Mouse (Mus musculus): ENCODE measurements around the gene Sae1. TPM values are rescaled to one million over a fixed set of nuclear protein-coding genes. Genes with fewer than 3 reads are reported as not detected.
"Not testable (repeated sequence)": the region's sequence is repeated elsewhere in the genome, so short reads cannot be mapped to it uniquely, and the experiment has no call there.

The Sae1 gene
- polyA plus RNA-seq, 2 experiments = 55.6 to 89.3 TPM

GRCm38 (mm10) chr7:16309318-16310019 lies 78.1 kb downstream of the Sae1 start:
- ATAC-seq (ENCODE audit: insufficient read depth) (peak; percentile 57), DNase-seq (ENCODE audit: low read depth in 3 of 3, low spot score in 3 of 3) (peak in 2 of 3 experiments; percentile 72 to 76)
- Histone ChIP-seq H3K4me3 (ENCODE audit: insufficient read depth in 1 of 2, low read depth in 2 of 2, low read length in 2 of 2) (peak overlapping the region; percentile 89 to 92), H3K27ac (peak overlapping the region; percentile 87), H3K36me3 (replicated peaks; ENCODE audit: control insufficient read depth, insufficient read depth, low read depth) (no peaks in the 10 kb centered on the region), H3K27me3 (ENCODE audit: control insufficient read depth, insufficient read depth, low read length) (peaks cover 10% of the 10 kb centered on the region), H3K9me3 (ENCODE audit: control insufficient read depth, low read length) (no peaks in the 10 kb centered on the region), H3K4me1 (replicated peaks; ENCODE audit: control insufficient read depth in 2 of 2, insufficient read depth in 2 of 2, low read length in 1 of 2) (peaks cover 35 to 36% of the 10 kb centered on the region in 2 experiments), H3K4me2 (ENCODE audit: low read depth) (peak overlapping the region; percentile 99), H3K9ac (replicated peaks) (peak overlapping the region; percentile 87)
- TF ChIP-seq CTCF (IDR thresholded peaks at IDR 0.05; ENCODE audit: low read depth) (no peak), EP300 (IDR thresholded peaks at IDR 0.05; ENCODE audit: low read depth) (no peak)
- WGBS (ENCODE audit: insufficient replicate concordance) = under 1% methylated on average over 60 of the region's 61 CpGs

GRCm38 (mm10) chr7:16308555-16309317 lies 78.9 kb downstream of the Sae1 start:
- Histone ChIP-seq H3K4me1 (replicated peaks; ENCODE audit: control insufficient read depth in 2 of 2, insufficient read depth in 2 of 2, low read length in 1 of 2) (peaks cover 30 to 32% of the 10 kb centered on the region in 2 experiments), H3K27me3 (ENCODE audit: control insufficient read depth, insufficient read depth, low read length) (peaks cover 10% of the 10 kb centered on the region), H3K4me3 (ENCODE audit: insufficient read depth in 1 of 2, low read depth in 2 of 2, low read length in 2 of 2) (peak overlapping the region; percentile 47 to 92), H3K9me3 (ENCODE audit: control insufficient read depth, low read length) (no peaks in the 10 kb centered on the region), H3K27ac (peak overlapping the region; percentile 87), H3K36me3 (replicated peaks; ENCODE audit: control insufficient read depth, insufficient read depth, low read depth) (no peaks in the 10 kb centered on the region), H3K9ac (replicated peaks) (peak overlapping the region; percentile 87), H3K4me2 (ENCODE audit: low read depth) (peak overlapping the region; percentile 99)
- TF ChIP-seq EP300 (IDR thresholded peaks at IDR 0.05; ENCODE audit: low read depth) (no peak), CTCF (IDR thresholded peaks at IDR 0.05; ENCODE audit: low read depth) (no peak)
- ATAC-seq (ENCODE audit: insufficient read depth) (no peak), DNase-seq (ENCODE audit: low read depth in 3 of 3, low spot score in 3 of 3) (no peak)
- 37% methylated on average over 16 of the region's 16 CpGs for WGBS (ENCODE audit: insufficient replicate concordance)

GRCm38 (mm10) chr7:16308093-16308492 lies 79.5 kb downstream of the Sae1 start, which contains the start of gene Bbc3:
Gene Bbc3 (plus strand): TSS chr7:16308393.
- WGBS (ENCODE audit: insufficient replicate concordance) = 25% methylated on average over 1 of the region's 1 CpGs
- Histone ChIP-seq H3K9ac (replicated peaks) (peak within 1 kb of the TSS; percentile 87), H3K27ac (peak within 1 kb of the TSS; percentile 87), H3K4me1 (replicated peaks; ENCODE audit: control insufficient read depth in 2 of 2, insufficient read depth in 2 of 2, low read length in 1 of 2) (peaks cover 27 to 28% of the 10 kb centered on the region in 2 experiments), H3K4me2 (ENCODE audit: low read depth) (peak within 1 kb of the TSS; percentile 99), H3K4me3 (ENCODE audit: insufficient read depth in 1 of 2, low read depth in 2 of 2, low read length in 2 of 2) (peak within 1 kb of the TSS; percentile 47 to 92)
- H3K9me3 ChIP-seq (ENCODE audit: control insufficient read depth, low read length); H3K27me3 ChIP-seq (ENCODE audit: control insufficient read depth, insufficient read depth, low read length); ATAC-seq (ENCODE audit: insufficient read depth); H3K36me3 ChIP-seq (replicated peaks; ENCODE audit: control insufficient read depth, insufficient read depth, low read depth); DNase-seq (ENCODE audit: low read depth in 3 of 3, low spot score in 3 of 3): not testable (repeated sequence)

- H3K4me2 ChIP-seq (ENCODE audit: low read depth); H3K9ac ChIP-seq (replicated peaks); H3K9me3 ChIP-seq (ENCODE audit: control insufficient read depth, low read length); H3K27me3 ChIP-seq (ENCODE audit: control insufficient read depth, insufficient read depth, low read length); H3K27ac ChIP-seq; H3K4me3 ChIP-seq (ENCODE audit: insufficient read depth in 1 of 2, low read depth in 2 of 2, low read length in 2 of 2); H3K36me3 ChIP-seq (replicated peaks; ENCODE audit: control insufficient read depth, insufficient read depth, low read depth); ATAC-seq (ENCODE audit: insufficient read depth); DNase-seq (ENCODE audit: low read depth in 3 of 3, low spot score in 3 of 3): not testable (repeated sequence)
- peaks cover 17 to 20% of the 10 kb centered on the region in 2 experiments for H3K4me1 ChIP-seq (replicated peaks; ENCODE audit: control insufficient read depth in 2 of 2, insufficient read depth in 2 of 2, low read length in 1 of 2)
- WGBS (ENCODE audit: insufficient replicate concordance) = 57% methylated on average over 6 of the region's 6 CpGs
These were observed 80.5 kb downstream of the Sae1 start for GRCm38 (mm10) chr7:16307141-16307540.

- Histone ChIP-seq H3K27ac (no peak overlapping the region), H3K4me1 (replicated peaks; ENCODE audit: control insufficient read depth in 2 of 2, insufficient read depth in 2 of 2, low read length in 1 of 2) (peaks cover 11 to 23% of the 10 kb centered on the region in 2 experiments), H3K4me3 (ENCODE audit: insufficient read depth in 1 of 2, low read depth in 2 of 2, low read length in 2 of 2) (peak overlapping the region in 1 of 2 experiments; percentile 27; a peak in 1 of 4 replicates), H3K36me3 (replicated peaks; ENCODE audit: control insufficient read depth, insufficient read depth, low read depth) (no peaks in the 10 kb centered on the region), H3K4me2 (ENCODE audit: low read depth) (peak overlapping the region; percentile 47), H3K9me3 (ENCODE audit: control insufficient read depth, low read length) (no peaks in the 10 kb centered on the region), H3K9ac (replicated peaks) (no peak overlapping the region), H3K27me3 (ENCODE audit: control insufficient read depth, insufficient read depth, low read length) (peaks cover 18% of the 10 kb centered on the region)
- WGBS (ENCODE audit: insufficient replicate concordance) = 3% methylated on average over 52 of the region's 52 CpGs
- no peak for TF ChIP-seq EP300 (IDR thresholded peaks at IDR 0.05; ENCODE audit: low read depth)
- DNase-seq (ENCODE audit: low read depth in 3 of 3, low spot score in 3 of 3) (no peak), ATAC-seq (ENCODE audit: insufficient read depth) (no peak)
These were observed 88.1 kb downstream of the Sae1 start for GRCm38 (mm10) chr7:16299419-16300035.
